Mouse (Mus musculus) stomach, embryonic 15.5 days (tissue): ENCODE results near the gene Cyp27b1. TPM values are rescaled to one million over a fixed set of nuclear protein-coding genes. Genes with fewer than 3 reads are reported as not detected.

Source experiments
- ATAC-seq: fragments of 200-750 bp; cut with Nextera tagmentation; 2 replicates; pipeline ENCODE4 v1.8.0; 2017; ENCODE audit warnings: low read depth, moderate number of reproducible peaks, moderate TSS enrichment; ENCODE audit not compliant: insufficient read depth, low FRiP score
- H3K27ac ChIP-seq: fragments of 300-500 bp; sonication (generic); 2 replicates; pipeline ENCODE4 v1.5.1; 2015; ENCODE audit warnings: mild to moderate bottlenecking, inconsistent platforms
- H3K27me3 ChIP-seq: fragments of 300-500 bp; sonication (generic); replicated peaks from 2 replicates; pipeline ENCODE4 v1.6.1; 2015; ENCODE audit warnings: inconsistent platforms
- H3K36me3 ChIP-seq: fragments of 300-500 bp; sonication (generic); 2 replicates; pipeline ENCODE4 v1.6.1; 2015; ENCODE audit warnings: inconsistent platforms
- H3K4me1 ChIP-seq: fragments of 300-500 bp; sonication (generic); 2 replicates; pipeline ENCODE4 v1.6.1; 2015; ENCODE audit warnings: inconsistent platforms
- H3K4me2 ChIP-seq: fragments of 300-500 bp; sonication (generic); 2 replicates; pipeline ENCODE4 v1.6.1; 2015; ENCODE audit warnings: mild to moderate bottlenecking, inconsistent platforms
- H3K4me3 ChIP-seq: fragments of 300-500 bp; sonication (generic); replicated peaks from 2 replicates; pipeline ENCODE4 v1.5.1; 2015; ENCODE audit warnings: inconsistent platforms
- H3K9ac ChIP-seq: fragments of 300-500 bp; sonication (generic); 2 replicates; pipeline ENCODE4 v1.6.1; 2015; ENCODE audit warnings: inconsistent platforms
- H3K9me3 ChIP-seq: fragments of 300-500 bp; sonication (generic); 2 replicates; pipeline ENCODE4 v1.6.1; 2016; ENCODE audit warnings: inconsistent platforms
- WGBS: fragments of 180-500 bp; shearing (Covaris S2); methylation state at CpG from one replicate; pipeline ENCODE4 v1.1.7; 2015; 5-methylcytosine and 5-hydroxymethylcytosine counted together
- polyA plus RNA-seq: library from polyadenylated mRNA; unstranded; fragments of >200 nt; fragmentation: Nextera tagmentation; extraction: Ambion mirVana; gene quantifications from 2 replicates; pipeline ENCODE4 v1.2.1, GENCODE M21; 2015

The Cyp27b1 gene
- polyA plus RNA-seq, 1 experiment from 2014 or later = 0.17 TPM

GRCm38 (mm10) chr10:127033301-127033741 is 14.7 kb upstream of the Cyp27b1 start:
- H3K4me1 ChIP-seq = peaks cover 4% of the 10 kb centered on the region; the same call in 1 of the 2 replicates
- H3K36me3 ChIP-seq = peaks cover 7% of the 10 kb centered on the region
- no peak overlapping the region for H3K4me2 ChIP-seq
- WGBS = 72% methylated on average over 8 of the region's 8 CpGs
- H3K27me3 ChIP-seq = no peaks in the 10 kb centered on the region
- H3K4me3 ChIP-seq = no peak overlapping the region
- H3K9ac ChIP-seq = no peak overlapping the region
- ATAC-seq = no peak
- H3K27ac ChIP-seq = no peak overlapping the region
- no peaks in the 10 kb centered on the region for H3K9me3 ChIP-seq

- no peak for ATAC-seq
- WGBS = 77% methylated on average over 12 of the region's 12 CpGs
These were observed 11.8 kb upstream of the Cyp27b1 start for GRCm38 (mm10) chr10:127036273-127036672.

GRCm38 (mm10) chr10:127037641-127038040 is 10.4 kb upstream of the Cyp27b1 start:
- no peak overlapping the region for H3K9ac ChIP-seq
- no peaks in the 10 kb centered on the region for H3K36me3 ChIP-seq
- H3K4me2 ChIP-seq = no peak overlapping the region
- 74% methylated on average over 12 of the region's 12 CpGs for WGBS
- H3K27ac ChIP-seq = no peak overlapping the region
- no peak overlapping the region for H3K4me3 ChIP-seq
- no peaks in the 10 kb centered on the region for H3K27me3 ChIP-seq
- H3K9me3 ChIP-seq = no peaks in the 10 kb centered on the region
- ATAC-seq = no peak
- H3K4me1 ChIP-seq = 0 out of 2 replicates have a peak, but pooled peaks cover 4% of the 10 kb centered on the region

More at GRCm38 (mm10) chr10:127036273-127036672, 11.8 kb upstream of the Cyp27b1 start:
- Histone ChIP-seq H3K9me3 (no peaks in the 10 kb centered on the region), H3K4me1 (no peaks in the 10 kb centered on the region), H3K4me3 (no peak overlapping the region), H3K36me3 (no peaks in the 10 kb centered on the region), H3K9ac (no peak overlapping the region), H3K27ac (no peak overlapping the region), H3K27me3 (no peaks in the 10 kb centered on the region), H3K4me2 (no peak overlapping the region)

- no peaks in the 10 kb centered on the region for H3K9me3 ChIP-seq
- 0 out of 2 replicates have a peak, but pooled peaks cover 6% of the 10 kb centered on the region for H3K4me1 ChIP-seq
- ATAC-seq = no peak
- no peaks in the 10 kb centered on the region for H3K27me3 ChIP-seq
- peak overlapping the region; percentile 88 for H3K27ac ChIP-seq
- under 1% methylated on average over 20 of the region's 20 CpGs for WGBS
- peak overlapping the region; percentile 63 for H3K9ac ChIP-seq
- peak overlapping the region; percentile 97 for H3K4me2 ChIP-seq
- H3K4me3 ChIP-seq = peak overlapping the region; percentile 96
- H3K36me3 ChIP-seq = peaks cover 9% of the 10 kb centered on the region
These were observed 7.4 kb upstream of the Cyp27b1 start for GRCm38 (mm10) chr10:127040569-127041214.

- Histone ChIP-seq H3K9ac (peak within 1 kb of the TSS; percentile 63), H3K4me1 (0 out of 2 replicates have a peak, but pooled peaks cover 6% of the 10 kb centered on the region), H3K27me3 (no peaks in the 10 kb centered on the region), H3K27ac (peak within 1 kb of the TSS; percentile 88), H3K9me3 (no peaks in the 10 kb centered on the region), H3K36me3 (peaks cover 9% of the 10 kb centered on the region), H3K4me2 (peak within 1 kb of the TSS; percentile 97), H3K4me3 (peak within 1 kb of the TSS; percentile 96)
- peak; percentile 61 for ATAC-seq
- WGBS = 0% methylated on average over 27 of the region's 28 CpGs
These were observed 6.7 kb upstream of the Cyp27b1 start, which contains the start of the genes Mettl1 and Eef1akmt3 for GRCm38 (mm10) chr10:127041274-127041766. Gene Mettl1 (plus strand): TSS chr10:127041414. Gene Eef1akmt3 (minus strand): TSS chr10:127041513.

GRCm38 (mm10) chr10:127041774-127042338 is 6.2 kb upstream of the Cyp27b1 start:
- Histone ChIP-seq H3K4me2 (peak overlapping the region; percentile 97), H3K9ac (peak overlapping the region; percentile 63), H3K9me3 (no peaks in the 10 kb centered on the region), H3K27ac (peak overlapping the region; percentile 88), H3K36me3 (peaks cover 9% of the 10 kb centered on the region), H3K4me3 (peak overlapping the region; percentile 96), H3K4me1 (0 out of 2 replicates have a peak, but pooled peaks cover 6% of the 10 kb centered on the region), H3K27me3 (no peaks in the 10 kb centered on the region)
- ATAC-seq = peak; percentile 82
- under 1% methylated on average over 44 of the region's 44 CpGs for WGBS

GRCm38 (mm10) chr10:127042468-127043115 is 5.5 kb upstream of the Cyp27b1 start:
- no peaks in the 10 kb centered on the region for H3K9me3 ChIP-seq
- H3K27ac ChIP-seq = peak overlapping the region; percentile 88; the same call in 1 of the 2 replicates
- H3K27me3 ChIP-seq = peaks cover 1% of the 10 kb centered on the region; the same call in 1 of the 2 replicates
- ATAC-seq = no peak
- 0 out of 2 replicates have a peak, but pooled peaks cover 6% of the 10 kb centered on the region for H3K4me1 ChIP-seq
- H3K4me2 ChIP-seq = peak overlapping the region; percentile 97
- WGBS = 12% methylated on average over 5 of the region's 5 CpGs
- H3K36me3 ChIP-seq = peaks cover 9% of the 10 kb centered on the region
- peak overlapping the region; percentile 63 for H3K9ac ChIP-seq
- H3K4me3 ChIP-seq = peak overlapping the region; percentile 96

GRCm38 (mm10) chr10:127043187-127043586 is 4.9 kb upstream of the Cyp27b1 start:
- Histone ChIP-seq H3K27ac (no peak overlapping the region), H3K4me3 (no peak overlapping the region), H3K36me3 (peaks cover 9% of the 10 kb centered on the region), H3K9me3 (no peaks in the 10 kb centered on the region), H3K4me2 (no peak overlapping the region), H3K4me1 (0 out of 2 replicates have a peak, but pooled peaks cover 6% of the 10 kb centered on the region), H3K9ac (no peak overlapping the region), H3K27me3 (peaks cover 7% of the 10 kb centered on the region)
- ATAC-seq = no peak
- 91% methylated on average over 6 of the region's 6 CpGs for WGBS

- Histone ChIP-seq H3K36me3 (peaks cover 9% of the 10 kb centered on the region), H3K4me2 (peak overlapping the region; percentile 53), H3K27ac (no peak overlapping the region), H3K9ac (no peak overlapping the region), H3K4me1 (peaks cover 14% of the 10 kb centered on the region), H3K9me3 (no peaks in the 10 kb centered on the region), H3K27me3 (peaks cover 46% of the 10 kb centered on the region), H3K4me3 (peak overlapping the region; percentile 26)
- 5% methylated on average over 35 of the region's 35 CpGs for WGBS
- no peak for ATAC-seq
These were observed 751 bp downstream of the Cyp27b1 start for GRCm38 (mm10) chr10:127048608-127049394.

- ATAC-seq = peak; percentile 32; the same call in 1 of the 2 replicates
- 4% methylated on average over 29 of the region's 29 CpGs for WGBS
- H3K27me3 ChIP-seq = peaks cover 46% of the 10 kb centered on the region
These were observed 1.5 kb downstream of the Cyp27b1 start for GRCm38 (mm10) chr10:127049395-127050118.

More at GRCm38 (mm10) chr10:127049395-127050118, 1.5 kb downstream of the Cyp27b1 start:
- peaks cover 14% of the 10 kb centered on the region for H3K4me1 ChIP-seq
- H3K9ac ChIP-seq = no peak overlapping the region
- H3K4me3 ChIP-seq = peak overlapping the region; percentile 26
- H3K9me3 ChIP-seq = no peaks in the 10 kb centered on the region
- H3K4me2 ChIP-seq = peak overlapping the region; percentile 53
- H3K27ac ChIP-seq = no peak overlapping the region
- H3K36me3 ChIP-seq = peaks cover 6% of the 10 kb centered on the region
